Mouse (Mus musculus) right cerebral cortex, postnatal 4 days (tissue): Measurements from ENCODE around the gene Dck.
"Not testable (repeated sequence)": the region's sequence is repeated elsewhere in the genome, so short reads cannot be mapped to it uniquely, and the experiment has no call there.

Source experiments
- DNase-seq: peaks from one replicate; pipeline ENCODE4 v3.0.0-alpha.2; 2022

Dck gene

DNA sequence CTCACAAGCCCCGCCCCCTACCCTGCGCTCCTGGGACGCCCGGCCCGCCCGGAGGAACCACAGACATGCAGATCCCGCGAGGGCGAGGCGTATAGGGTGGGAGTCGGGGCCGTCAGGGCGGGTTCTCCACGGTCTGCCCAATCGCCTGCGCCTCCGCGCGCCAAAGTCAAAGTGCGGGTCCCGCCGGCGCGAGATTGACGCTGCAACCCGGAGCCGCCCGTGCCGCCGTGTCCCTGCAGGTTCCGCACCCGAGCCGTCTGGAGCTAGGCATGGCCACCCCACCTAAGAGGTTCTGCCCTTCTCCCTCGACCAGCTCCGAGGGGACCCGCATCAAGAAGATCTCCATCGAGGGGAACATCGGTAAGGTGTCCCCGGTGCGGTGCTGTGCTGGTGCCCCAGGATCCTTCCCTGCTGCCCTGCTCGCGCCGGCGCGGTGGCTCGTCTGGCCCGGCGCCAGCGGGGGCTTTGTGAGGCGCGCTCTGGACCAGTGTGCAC, at the start of gene Dck:
TSS of gene Dck (plus strand) at position 10 of the 495 bp plus-strand sequence.
- peak; percentile 98 for DNase-seq

DNA sequence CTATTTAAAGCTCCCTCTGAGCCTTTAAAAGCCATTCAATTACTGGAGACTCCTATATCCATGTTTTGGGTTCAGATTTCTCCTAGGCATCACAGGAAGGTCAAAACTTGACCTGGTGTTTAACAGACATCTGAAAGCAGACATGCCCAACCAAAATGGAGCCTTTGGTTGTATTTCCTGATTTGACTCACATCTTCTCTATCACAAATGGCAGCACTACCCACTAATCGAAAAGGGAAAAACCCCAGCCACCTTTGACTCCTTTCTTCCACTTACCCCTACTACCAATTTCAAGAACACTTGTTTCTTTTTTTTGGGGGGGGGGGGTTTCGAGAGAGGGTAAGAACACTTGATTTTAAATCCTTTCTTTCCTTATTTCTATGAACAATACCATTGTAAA, 47.8 kb upstream of the Dck start:
- no peak for DNase-seq

DNA sequence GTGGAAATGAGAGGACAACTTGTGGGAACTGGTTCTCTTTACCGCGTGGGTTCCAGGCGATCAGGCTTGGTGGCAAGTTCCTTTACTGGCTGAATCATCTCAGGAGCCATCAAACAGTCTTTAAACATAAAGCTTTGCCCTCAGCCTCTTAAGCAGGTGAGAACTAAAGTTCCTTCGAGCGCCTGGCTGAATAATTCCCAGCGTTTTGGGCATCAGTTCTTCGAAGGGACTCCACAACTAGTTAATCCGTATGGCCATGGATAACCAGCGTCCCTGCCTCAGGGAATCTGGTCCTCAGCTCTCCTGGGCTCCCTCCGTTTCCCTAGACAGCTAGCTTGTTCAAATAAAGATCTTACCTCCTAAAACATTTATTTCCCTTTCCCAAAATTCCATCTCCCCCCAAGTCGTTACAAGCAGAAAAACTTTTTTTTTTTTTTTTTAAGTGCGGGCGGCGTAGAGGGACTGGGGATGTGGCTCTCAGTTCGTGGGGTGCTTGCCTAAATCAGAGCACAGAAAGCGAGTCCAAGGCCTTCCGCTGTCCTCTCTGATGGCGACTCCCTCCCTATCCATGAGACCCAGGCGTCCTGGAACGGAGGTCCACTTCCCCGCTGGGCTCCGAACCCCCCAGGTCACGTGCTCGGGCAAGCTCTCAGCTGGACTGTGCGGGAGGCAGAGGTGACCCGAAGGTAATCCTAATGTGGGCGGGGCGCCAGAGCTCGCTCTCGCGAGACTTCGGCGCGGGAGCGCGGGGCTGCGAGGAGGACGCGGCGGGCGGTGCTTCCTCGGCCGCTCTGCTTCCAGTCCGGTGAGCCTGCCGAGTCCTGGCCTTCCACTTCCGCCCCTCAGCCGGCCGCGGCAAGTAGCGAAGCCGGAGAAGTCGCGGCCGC, 44.4 kb upstream of the Dck start, which contains the start of gene Mob1b:
TSS of gene Mob1b (plus strand) at position 740 of the 887 bp plus-strand sequence.
- peak; percentile 99 for DNase-seq

DNA sequence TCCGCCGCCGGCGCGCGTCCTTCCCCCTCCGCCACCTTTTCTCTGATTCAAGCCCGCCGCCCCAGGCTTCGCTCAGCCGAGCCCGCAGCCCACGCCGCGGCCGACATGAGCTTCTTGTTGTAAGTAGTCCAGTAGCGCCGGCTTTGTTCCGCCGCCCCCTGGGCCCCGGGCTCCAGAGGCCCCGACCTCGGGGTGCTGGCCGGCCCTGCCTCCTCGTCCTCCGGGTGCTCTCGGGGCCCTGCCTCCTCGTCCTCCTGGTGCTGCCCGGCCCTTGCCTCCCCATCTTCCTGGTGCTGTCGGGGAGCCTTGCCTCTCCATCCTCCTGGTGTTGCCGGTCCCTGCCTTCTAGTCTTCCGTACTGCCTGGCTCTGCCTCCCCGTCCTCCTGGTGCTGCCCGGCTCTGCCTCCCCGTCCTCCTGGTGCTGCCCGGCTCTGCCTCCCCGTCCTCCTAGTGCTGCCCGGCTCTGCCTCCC, 43.8 kb upstream of the Dck start:
- no peak for DNase-seq

DNA sequence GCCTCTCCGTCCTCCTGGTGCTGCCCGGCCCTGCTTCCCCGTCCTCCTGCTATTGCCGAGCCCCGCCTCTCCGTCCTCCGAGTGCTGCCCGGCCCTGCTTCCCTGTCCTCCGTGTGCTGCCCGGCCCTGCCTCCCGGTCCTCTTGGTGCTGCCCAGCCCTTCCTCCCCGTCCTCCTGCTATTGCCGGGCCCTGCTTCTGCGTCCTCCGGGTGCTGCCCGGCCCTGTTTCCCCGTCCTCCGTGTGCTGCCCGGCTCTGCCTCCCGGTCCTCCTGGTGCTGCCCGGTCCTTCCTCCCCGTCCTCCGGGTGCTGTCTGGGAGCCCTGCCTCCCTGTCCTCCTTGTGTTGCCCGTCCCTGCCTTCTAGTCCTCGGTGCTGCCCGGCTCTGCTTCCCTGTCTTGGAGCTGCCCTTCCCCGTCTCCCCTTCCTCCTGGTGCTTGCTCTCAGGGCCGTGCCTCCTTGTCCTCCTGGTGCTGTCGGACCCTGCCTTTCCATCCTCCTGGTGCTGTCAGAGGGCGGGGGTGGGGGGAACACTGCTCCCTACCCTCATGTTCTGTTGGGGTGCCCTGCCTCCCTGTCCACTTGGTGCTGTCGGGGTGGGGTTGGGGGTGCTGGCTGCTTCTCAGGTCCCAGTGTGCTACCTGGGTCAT, 43.1 kb upstream of the Dck start:
- peak; percentile 33 for DNase-seq

DNA sequence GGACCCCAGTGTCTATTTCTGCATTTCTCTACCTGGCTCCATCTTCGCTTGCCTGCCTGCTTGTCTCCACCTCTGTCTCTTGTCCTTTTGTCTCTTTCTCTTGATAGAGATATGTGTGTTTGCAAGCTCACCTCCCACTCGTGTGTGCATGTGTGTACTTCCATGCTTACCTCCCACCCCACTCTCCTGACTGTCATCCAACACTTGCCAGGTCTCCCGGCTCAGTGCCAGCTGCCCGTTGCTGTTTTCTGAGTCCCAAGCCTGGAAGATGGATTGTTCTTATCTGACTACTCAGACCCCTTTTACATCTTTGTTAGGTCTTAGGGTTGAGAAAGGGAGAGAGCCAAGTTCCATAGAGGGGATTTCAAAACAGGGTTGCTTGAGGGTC, 42.6 kb upstream of the Dck start:
- DNase-seq = peak; percentile 34

DNA sequence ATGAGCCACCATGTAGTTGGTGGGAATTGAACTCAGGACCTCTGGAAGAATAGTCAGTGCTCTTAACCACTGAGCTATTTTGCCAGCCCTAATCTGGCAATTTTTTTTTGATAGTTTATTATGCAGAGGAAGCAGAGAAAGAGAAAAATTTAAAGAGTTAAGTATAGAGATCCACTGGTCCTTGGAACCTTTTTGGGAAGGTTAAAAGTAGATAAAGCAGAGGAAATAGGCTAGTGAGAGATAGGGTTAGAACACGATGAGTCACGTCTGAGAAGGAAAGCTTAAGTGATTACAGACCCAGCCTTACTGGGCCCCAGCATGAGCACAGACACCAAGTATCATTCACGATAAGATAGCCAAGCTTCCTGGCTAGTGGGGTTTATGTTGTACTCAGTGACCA, 40.8 kb upstream of the Dck start:
- DNase-seq = no peak

DNA sequence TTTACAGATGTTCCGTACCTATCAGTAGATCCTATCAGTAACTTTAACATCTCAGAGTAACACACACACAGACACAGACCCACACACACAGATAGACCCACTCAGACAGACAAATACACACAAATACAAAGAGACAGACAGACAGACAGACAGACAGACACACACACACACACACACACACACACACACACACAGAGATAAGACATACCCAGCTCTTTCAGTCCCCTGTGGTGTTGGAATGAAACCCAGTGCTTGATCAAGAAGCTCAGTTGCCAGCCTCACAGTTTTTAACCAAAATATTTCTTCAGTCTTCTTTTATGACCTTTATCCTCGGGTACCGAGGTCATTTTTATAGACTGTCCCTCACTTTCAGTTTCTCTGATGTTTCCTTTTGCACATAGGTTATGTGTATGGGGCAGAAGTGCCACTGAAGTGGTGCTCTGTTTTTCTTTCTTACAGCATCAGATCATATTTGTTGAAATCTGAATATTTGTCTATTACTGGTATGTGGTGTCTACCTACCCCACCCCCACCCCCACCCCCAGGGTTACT, 37.1 kb upstream of the Dck start:
- DNase-seq = no peak

DNA sequence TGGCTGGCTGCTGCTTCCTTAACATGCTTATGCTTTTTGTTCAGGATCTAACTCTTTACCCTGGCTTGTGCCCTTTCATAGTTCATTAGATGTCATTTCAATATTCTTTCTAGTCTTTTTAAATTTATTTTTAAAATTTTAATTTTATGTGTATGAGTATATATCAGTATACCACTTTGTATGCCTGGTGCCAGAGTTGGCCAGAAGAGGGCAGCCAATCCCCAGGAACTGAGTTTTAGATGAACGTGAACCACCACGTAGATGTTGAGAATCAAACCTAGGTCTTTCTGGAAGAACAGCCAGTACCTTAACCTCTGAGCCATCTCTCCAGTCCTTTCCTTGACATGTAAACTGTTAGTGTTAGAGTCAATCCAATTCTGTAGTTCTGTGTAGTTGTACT, 30.0 kb upstream of the Dck start:
- peak; percentile 12 for DNase-seq

DNA sequence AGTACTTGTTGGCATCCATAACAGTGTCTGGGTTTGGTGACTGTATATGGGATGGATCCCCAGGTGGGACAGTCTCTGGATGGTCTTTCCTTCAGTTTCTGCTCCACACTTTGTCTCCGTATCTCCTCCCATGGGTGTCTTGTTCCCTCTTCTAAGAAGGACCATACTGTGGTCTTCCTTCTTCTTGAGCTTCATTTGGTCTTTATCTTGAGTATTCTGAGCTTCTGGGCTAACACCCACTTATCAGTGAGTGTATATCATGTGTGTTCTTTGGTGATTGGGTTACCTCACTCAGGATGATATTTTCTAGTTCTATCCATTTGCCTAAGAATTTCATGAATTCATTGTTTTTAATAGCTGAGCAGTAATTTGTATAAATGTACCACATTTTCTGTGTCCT, 23.7 kb upstream of the Dck start:
- DNase-seq = not testable (repeated sequence)

DNA sequence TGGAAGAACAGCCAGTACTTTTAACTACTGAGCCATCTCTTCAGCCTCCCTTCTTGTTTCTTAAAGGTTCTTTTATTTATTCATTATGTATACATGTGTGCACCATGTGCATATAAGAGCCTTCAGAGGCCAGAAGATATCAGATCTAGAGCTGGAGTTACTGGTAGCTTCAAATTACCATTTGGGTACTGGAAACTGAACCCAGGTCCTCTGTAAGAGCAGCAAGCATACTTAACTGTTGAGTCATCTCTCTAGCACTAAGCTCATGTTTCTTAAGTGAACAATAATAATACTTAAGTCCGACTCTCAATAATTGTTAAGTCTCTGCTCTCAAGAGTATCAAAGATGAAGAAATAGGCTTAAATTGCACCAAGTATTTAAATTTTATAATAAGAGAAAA, 17.0 kb upstream of the Dck start:
- DNase-seq = no peak

DNA sequence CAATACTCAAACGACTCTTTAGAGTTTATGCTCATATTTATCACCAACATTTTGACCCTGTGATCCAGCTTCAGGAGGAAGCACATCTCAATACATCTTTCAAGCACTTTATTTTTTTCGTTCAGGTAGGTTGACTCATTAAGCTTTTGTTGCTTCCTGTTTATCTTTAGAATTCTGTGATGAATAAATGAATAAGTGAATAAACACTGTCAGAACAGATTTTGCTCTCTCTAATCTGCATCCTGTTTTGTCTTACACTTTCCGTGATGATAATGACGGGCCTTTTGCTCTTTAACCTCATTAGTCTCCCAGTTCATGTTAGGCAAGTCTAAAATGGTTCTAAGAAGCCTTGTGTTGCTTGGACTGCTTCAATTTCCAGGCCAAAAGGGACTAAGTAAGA, 11.6 kb upstream of the Dck start:
- DNase-seq = no peak

DNA sequence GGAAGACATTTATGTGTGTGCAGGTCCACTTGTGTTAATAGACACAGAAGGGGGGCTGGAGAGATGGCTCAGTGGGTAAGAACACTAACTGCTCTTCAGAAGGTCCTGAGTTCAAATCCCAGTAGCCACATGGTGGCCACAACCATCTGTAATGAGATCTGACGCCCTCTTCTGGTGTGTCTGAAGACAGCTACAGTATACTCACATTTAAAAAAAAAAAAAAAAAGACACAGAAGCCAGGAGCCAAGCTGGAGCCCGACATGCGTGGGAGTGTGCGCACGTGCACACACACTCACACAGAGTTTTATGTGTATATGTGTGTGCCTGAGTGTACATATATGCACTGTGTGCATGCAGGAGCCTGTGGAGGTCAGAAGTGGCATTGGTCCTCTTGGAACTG, 2.2 kb upstream of the Dck start:
- no peak for DNase-seq

DNA sequence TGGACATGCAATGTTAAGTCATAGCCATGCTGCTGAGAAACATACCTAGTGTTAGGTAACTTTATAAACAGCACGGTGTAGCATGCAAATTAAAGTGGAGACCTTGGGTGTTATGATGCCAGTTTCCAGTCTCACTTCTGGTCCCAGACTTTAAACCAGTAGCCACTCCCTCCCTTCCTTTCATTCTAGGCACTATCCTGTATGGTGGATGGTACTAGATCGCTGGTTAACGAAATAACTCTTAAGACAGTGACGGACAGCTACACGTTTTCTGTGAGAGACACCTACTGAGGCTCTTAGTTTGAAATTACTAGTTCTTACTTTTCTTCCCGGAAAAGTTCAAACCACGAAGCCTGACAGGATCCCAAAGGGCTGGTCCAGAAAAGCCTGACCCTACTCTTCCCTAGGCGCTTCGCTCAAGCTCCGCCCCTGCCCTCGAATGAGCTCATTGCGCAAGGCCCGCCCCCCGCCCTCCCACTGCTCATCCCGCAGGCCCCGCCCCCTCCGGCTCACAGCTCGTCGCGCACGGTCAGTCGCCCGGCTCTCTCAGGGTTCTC, 288 bp upstream of the Dck start:
- DNase-seq = no peak

DNA sequence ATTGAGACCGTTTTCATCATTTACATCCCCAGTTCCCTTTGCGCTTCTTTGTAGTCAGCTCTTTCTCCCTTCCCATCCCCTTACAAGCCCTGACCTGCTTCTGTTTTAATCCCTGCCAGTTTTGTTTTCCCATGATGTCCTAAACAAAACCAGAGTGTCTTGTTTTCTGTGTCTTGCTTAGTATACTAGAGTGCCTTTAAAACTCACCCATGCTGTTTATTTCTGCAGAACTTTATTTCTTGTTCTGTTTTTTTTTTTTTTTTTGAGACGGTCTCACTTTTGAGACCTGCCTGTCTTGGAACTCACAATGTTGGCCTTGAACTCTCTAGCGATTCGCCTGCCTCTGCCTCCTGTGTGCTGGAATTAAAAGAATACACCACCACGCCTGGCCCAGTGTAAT, 791 bp downstream of the Dck start:
- no peak for DNase-seq

DNA sequence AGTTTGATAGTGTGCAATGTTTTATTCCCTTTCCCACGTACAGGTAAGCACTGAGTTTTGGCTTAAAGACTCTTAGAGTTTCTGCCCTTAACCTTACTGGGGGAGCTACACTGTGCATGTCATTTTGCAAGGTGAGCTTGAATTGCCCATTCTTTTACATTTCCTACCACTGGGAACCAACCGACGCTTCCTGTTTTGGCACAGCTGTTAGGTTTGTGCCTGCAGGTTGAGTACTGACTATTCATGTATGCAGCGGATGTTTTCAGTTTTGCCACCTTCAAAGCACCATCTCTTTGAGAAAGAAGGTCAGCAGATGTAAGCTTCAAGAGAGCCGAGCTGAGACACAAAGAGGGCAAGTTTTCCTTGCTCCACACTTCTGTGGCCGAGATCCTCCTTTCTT, 1.3 kb downstream of the Dck start:
- DNase-seq = no peak

DNA sequence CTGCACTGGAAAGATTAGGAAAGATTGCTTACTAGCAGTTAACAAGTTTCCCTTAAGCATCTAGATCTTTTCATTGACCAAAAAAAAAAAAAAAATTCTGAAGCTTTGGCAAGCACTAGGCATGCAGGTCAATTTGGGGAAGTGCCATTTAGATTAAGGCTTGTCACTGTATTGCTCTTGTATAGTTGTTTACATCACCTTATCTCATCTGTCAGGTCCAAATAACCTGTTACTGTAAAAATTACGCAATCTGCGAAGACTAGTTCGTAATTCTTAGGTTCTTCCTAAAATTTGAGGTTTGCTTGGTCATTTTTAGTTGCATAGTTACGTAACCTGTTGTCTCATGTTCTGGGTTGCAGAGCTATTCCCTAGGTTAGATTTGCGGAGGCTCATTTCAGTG, 2.1 kb downstream of the Dck start:
- DNase-seq = no peak

DNA sequence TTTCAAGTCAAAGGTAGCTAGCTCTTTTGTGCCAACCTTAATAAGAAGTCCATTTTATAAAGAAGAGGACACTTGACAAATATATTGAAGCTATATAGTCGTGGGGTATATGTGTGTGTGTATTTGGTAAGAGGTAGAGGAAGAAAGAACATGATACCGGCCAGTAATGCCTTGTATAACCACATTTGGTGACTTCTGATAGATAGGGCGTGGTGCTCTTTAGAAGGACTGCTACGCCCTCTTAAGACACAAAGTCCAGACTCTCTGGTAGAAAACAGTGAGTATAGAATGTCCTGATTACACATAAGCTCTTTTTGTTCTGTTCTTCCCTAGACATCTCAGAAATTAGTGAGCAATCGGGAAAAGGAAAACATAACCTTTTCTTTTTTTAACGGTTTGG, 3.4 kb downstream of the Dck start:
- no peak for DNase-seq

DNA sequence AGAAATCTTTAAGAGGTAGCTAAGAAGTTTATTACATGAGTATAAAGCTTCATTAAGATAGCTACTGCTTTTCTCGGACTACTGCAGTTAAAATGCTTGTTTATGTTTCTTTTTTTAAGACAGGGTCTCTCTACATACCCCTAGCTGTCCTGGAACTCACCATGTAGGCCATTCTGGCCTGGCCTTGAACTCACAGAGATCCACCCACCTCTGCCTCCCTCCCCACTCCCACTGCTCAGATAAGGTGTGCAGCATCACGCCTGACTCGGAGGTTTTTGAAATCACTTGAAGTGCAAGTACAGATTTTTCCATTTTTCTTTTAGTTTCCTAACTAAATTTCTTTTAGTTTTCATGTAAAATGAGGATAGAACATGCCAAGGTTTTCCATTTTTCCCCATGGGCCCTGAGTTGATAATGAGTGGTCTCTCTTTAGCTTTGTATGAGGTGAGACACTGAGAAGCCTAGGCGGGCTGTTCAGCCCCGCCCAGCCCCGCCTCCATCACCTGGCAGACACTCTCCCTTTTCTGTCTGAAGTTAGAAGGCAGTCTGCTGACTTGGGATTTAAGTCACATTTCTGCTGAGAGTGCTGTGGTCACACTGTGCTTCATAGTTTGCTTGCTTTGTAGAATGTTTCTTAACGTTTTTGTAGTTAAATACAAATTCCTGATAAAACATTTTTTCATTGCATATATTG, 17.4 kb downstream of the Dck start:
- no peak for DNase-seq

DNA sequence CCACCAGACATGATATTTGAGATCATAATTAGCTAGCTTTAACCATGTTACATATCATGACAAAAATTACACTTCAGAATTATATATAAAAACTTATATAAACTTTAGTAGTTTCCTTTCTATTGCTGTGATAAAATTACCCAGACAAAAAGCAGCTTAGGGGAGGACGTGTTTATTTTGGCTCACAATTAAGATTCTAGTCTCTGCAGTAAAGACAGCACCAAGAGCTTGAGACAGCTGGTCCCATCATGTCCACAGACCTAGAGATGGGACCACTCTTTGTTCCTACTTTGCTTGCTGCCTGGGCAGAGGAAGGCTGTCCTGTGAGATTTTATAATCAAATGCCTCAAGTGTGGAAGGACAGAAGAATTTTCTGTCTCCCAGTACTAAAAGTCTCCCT, 20.3 kb downstream of the Dck start:
- DNase-seq = no peak

DNA sequence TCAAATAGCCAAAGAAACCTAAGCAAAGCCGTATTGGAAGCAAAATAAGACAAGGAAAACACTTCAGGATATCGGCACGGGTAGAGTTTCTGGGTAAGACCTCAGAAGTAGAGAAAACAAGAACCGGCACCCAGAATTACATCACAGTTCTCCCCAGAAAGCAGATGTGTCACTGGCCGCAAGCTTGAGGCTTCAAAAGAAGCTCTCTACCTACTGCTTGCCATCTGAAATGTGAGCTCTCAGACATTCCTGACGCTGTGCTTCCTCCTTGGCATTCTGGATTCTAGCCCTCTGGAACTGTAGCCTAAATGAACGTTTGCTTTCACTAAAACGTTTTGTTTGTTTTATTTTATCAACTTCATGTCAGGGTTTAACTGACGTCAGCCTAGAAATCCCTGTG, 25.9 kb downstream of the Dck start:
- DNase-seq = no peak

DNA sequence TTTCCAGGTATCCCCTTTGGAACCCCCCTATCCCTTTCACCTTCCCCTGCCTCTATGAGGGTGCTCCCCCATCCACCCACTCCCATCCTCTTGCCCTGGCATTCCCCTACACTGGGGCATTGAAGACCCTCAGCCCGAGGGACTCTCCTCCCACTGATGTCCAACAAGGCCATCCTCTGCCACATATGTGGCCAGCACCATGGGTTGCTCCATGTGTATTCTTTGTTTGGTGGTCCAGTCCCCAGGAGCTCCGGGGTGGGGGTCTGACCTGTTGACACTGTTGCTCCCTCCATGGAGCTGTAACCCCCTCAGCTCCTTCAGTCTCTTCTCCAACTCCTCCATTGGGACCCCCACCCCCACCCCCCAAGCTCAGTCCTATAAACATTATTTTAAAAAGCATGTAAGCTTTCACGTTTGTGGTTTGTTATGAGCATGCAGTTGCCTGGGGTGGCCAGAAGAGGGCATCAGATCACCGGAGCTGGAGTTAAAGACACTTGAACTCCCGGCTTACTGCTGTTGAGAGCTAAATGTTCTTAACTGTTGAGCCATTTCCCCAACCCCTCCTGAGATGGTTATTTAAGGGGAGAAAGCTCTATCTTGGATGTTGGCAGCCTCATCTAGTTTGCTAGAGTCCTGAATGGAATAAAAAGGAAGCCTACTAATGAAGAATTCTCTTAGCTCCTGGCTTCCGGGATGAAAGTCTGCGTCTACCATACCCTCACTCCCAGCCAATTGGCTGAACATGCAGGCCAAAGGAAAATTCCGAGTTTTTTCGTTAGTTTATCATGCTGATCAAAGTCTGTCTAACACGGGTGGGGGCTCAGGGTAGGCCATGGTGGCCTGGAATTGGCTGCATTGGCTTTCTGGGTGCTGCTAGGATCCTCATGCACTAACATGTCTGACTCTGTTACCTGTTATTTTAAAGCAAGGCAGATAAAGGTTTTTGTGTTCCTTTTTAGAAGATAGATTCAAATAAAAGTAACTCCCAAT, 26.8 kb downstream of the Dck start:
- DNase-seq = peak; percentile 49
